Mouse (Mus musculus): ENCODE measurements at regions not wholly inside any gene's neighbourhood (a gene's known extent, or its start where the extent isn't known, plus 50 kb on each side); places are given as distances from the start of the nearest gene placed in this dataset.

DNA sequence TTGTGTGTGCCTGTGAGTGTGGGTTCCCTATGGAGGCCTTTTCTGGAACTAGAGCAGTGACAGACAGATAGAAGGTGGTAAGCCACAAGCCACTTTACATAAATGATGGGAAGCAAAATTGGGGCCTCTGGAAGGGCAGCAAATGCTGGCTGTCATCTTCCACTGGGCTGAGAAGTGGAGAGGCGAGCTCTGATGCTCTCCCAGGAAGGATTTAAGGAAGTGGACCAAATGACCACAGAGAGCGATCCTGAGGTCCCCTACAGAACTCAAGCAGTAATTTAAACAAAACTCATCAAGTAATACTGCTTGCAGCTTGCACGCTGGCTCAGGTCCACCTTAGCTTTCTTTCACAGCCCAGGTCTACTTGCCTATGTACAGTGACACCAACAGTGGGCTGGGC is 111.8 kb downstream of the Cand1 start:
- TF ChIP-seq CTCF (IDR thresholded peaks at IDR 0.05; ENCODE audit: low read depth) (no peak), EP300 (IDR thresholded peaks at IDR 0.05; ENCODE audit: low read depth) (no peak)
